29 mouse cellular contexts compared by ENCODE assay signal in the genomic region with DNA sequence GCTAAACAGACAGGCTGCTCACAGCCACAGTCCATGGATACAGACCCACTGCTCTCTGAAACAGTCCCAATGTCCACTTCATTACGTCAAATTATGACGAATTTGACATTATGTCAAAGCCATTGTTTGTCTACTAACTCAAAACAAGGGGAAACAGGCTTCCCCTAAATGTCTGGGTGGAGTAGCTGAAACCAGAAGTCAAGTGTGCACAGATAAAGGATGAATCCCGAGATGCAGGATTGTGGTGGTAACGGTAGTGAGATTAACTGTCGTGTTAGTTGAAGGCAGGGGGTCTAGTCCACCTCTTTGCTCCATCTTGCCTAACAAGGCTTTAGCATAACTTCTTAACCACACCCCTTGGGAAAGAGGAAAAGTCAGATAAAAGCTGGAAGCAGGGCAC. TPM values are rescaled to one million over a fixed set of nuclear protein-coding genes. Genes with fewer than 3 reads are reported as not detected.
DNase-seq lines count a peak whose midpoint lies in the region; ATAC-seq and TF ChIP-seq lines count a peak whose summit lies in the region.
"Had no signal": no experiment of that assay in that cellular context is flagged by ENCODE, and none has a peak within 500 bp of the region (broad histone marks: within the 10 kb centered on the region; RNA-seq: fewer than 3 reads in every experiment).

No protein-coding gene starts in this region.

- H3K4me1 ChIP-seq in forebrain, embryonic 11.5 days (replicated peaks; ENCODE audit: control insufficient read depth, insufficient read depth, low read length), result no peaks in the 10 kb centered on the region
- H3K4me1 ChIP-seq in forebrain, postnatal 0 days (ENCODE audit: insufficient read depth), result no peaks in the 10 kb centered on the region
- peaks cover 21% of the 10 kb centered on the region for H3K4me1 ChIP-seq in liver, embryonic 13.5 days (replicated peaks)
- 0 out of 2 replicates have a peak, but pooled peaks cover 2% of the 10 kb centered on the region for H3K4me1 ChIP-seq in midbrain, embryonic 10.5 days
- no peaks in the 10 kb centered on the region for H3K4me1 ChIP-seq in midbrain, embryonic 14.5 days (ENCODE audit: control insufficient read depth, insufficient read depth, low read length)
- no peaks in the 10 kb centered on the region for H3K4me1 ChIP-seq in stomach, postnatal 0 days (replicated peaks; ENCODE audit: control insufficient read depth, insufficient read depth)
- H3K4me1 ChIP-seq: embryonic facial prominence, embryonic 12.5 days; embryonic facial prominence, embryonic 15.5 days; forebrain, embryonic 12.5 days; forebrain, embryonic 15.5 days; heart, embryonic 15.5 days; hindbrain, embryonic 13.5 days had no signal

- H3K27me3 ChIP-seq in forebrain, embryonic 11.5 days (ENCODE audit: control insufficient read depth, insufficient read depth, low read length), result no peaks in the 10 kb centered on the region
- H3K27me3 ChIP-seq in forebrain, postnatal 0 days (ENCODE audit: insufficient read depth, low read length), result no peaks in the 10 kb centered on the region
- peaks cover 39% of the 10 kb centered on the region for H3K27me3 ChIP-seq in liver, embryonic 13.5 days
- peaks cover 32% of the 10 kb centered on the region for H3K27me3 ChIP-seq in midbrain, embryonic 10.5 days (ENCODE audit: low read depth, poor library complexity, severe bottlenecking)
- no peaks in the 10 kb centered on the region for H3K27me3 ChIP-seq in midbrain, embryonic 14.5 days (ENCODE audit: control insufficient read depth, insufficient read depth, low read length)
- H3K27me3 ChIP-seq in stomach, postnatal 0 days (ENCODE audit: control insufficient read depth, insufficient read depth, low read length), result no peaks in the 10 kb centered on the region

- no peak for TF ChIP-seq EP300 in stomach, postnatal 0 days (optimal IDR thresholded peaks at IDR 0.05)

- no peak overlapping the region for H3K27ac ChIP-seq in forebrain, embryonic 11.5 days (ENCODE audit: low read depth, low read length)
- no peak overlapping the region for H3K27ac ChIP-seq in forebrain, postnatal 0 days (ENCODE audit: low read depth, low read length)
- 0 out of 2 replicates have a peak overlapping the region, but pooled peaks have one; percentile 6 for H3K27ac ChIP-seq in liver, embryonic 13.5 days
- peak overlapping the region; percentile 34; the same call in 1 of the 2 replicates for H3K27ac ChIP-seq in midbrain, embryonic 10.5 days (replicated peaks)
- H3K27ac ChIP-seq in midbrain, embryonic 14.5 days (replicated peaks; ENCODE audit: low read depth, low read length), result no peak overlapping the region
- H3K27ac ChIP-seq in stomach, postnatal 0 days (replicated peaks), result 0 out of 2 replicates have a peak overlapping the region, but pooled peaks have one; percentile 4
- H3K27ac ChIP-seq: embryonic facial prominence, embryonic 12.5 days; embryonic facial prominence, embryonic 15.5 days; forebrain, embryonic 12.5 days; forebrain, embryonic 15.5 days; heart, embryonic 15.5 days; hindbrain, embryonic 10.5 days; hindbrain, embryonic 13.5 days had no signal

- no peaks in the 10 kb centered on the region for H3K36me3 ChIP-seq in forebrain, embryonic 11.5 days (ENCODE audit: control insufficient read depth, insufficient read depth, low read length)
- no peaks in the 10 kb centered on the region for H3K36me3 ChIP-seq in forebrain, postnatal 0 days (ENCODE audit: insufficient read depth)
- no peaks in the 10 kb centered on the region for H3K36me3 ChIP-seq in liver, embryonic 13.5 days
- H3K36me3 ChIP-seq in midbrain, embryonic 10.5 days, result no peaks in the 10 kb centered on the region
- H3K36me3 ChIP-seq in midbrain, embryonic 14.5 days (ENCODE audit: control insufficient read depth, insufficient read depth, low read length), result no peaks in the 10 kb centered on the region
- no peaks in the 10 kb centered on the region for H3K36me3 ChIP-seq in stomach, postnatal 0 days (ENCODE audit: control insufficient read depth, insufficient read depth, low read length)
- H3K36me3 ChIP-seq: embryonic facial prominence, embryonic 12.5 days; embryonic facial prominence, embryonic 15.5 days; forebrain, embryonic 12.5 days; forebrain, embryonic 15.5 days; G1E; heart, embryonic 12.5 days; heart, embryonic 15.5 days; hindbrain, embryonic 10.5 days; hindbrain, embryonic 13.5 days had no signal

- no peak overlapping the region for H3K4me2 ChIP-seq in forebrain, embryonic 11.5 days (ENCODE audit: low read depth, low read length, severe bottlenecking)
- no peak overlapping the region for H3K4me2 ChIP-seq in forebrain, postnatal 0 days (ENCODE audit: low read depth)
- H3K4me2 ChIP-seq in liver, embryonic 13.5 days, result 0 out of 2 replicates have a peak overlapping the region, but pooled peaks have one; percentile 35
- no peak overlapping the region for H3K4me2 ChIP-seq in midbrain, embryonic 14.5 days (ENCODE audit: low read length)
- H3K4me2 ChIP-seq in stomach, postnatal 0 days (replicated peaks; ENCODE audit: low read depth), result no peak overlapping the region
- H3K4me2 ChIP-seq: forebrain, embryonic 15.5 days; hindbrain, embryonic 13.5 days had no signal

- TF ChIP-seq CTCF in forebrain, postnatal 0 days (IDR thresholded peaks at IDR 0.05; ENCODE audit: low read depth), result no peak
- TF ChIP-seq CTCF in stomach, postnatal 0 days (IDR thresholded peaks at IDR 0.05; ENCODE audit: low read depth), result no peak

- peak; percentile 19 for DNase-seq in forebrain, embryonic 11.5 days (ENCODE audit: low spot score)
- no peak for DNase-seq in forebrain, postnatal 0 days
- no peak for DNase-seq in liver, embryonic 13.5 days
- DNase-seq in liver, result no peak
- DNase-seq in midbrain, embryonic 10.5 days (ENCODE audit: low spot score), result no peak
- no peak for DNase-seq in midbrain, embryonic 14.5 days
- DNase-seq in stomach, postnatal 0 days (ENCODE audit: low spot score), result no peak
- no peak for DNase-seq in kidney, postnatal 36 days

- 85% methylated on average over 5 of the region's 5 CpGs for WGBS in forebrain, embryonic 11.5 days
- 90% methylated on average over 5 of the region's 5 CpGs for WGBS in forebrain, postnatal 0 days
- 32% methylated on average over 5 of the region's 5 CpGs for WGBS in liver, embryonic 13.5 days (ENCODE audit: insufficient replicate concordance)
- 91% methylated on average over 5 of the region's 5 CpGs for WGBS in midbrain, embryonic 10.5 days
- 88% methylated on average over 5 of the region's 5 CpGs for WGBS in midbrain, embryonic 14.5 days
- 69% methylated on average over 5 of the region's 5 CpGs for WGBS in stomach, postnatal 0 days

- H3K9me3 ChIP-seq in forebrain, embryonic 11.5 days (ENCODE audit: control insufficient read depth, low read length), result no peaks in the 10 kb centered on the region
- no peaks in the 10 kb centered on the region for H3K9me3 ChIP-seq in forebrain, postnatal 0 days (ENCODE audit: low read length)
- H3K9me3 ChIP-seq in liver, embryonic 13.5 days (replicated peaks), result no peaks in the 10 kb centered on the region
- H3K9me3 ChIP-seq in midbrain, embryonic 10.5 days (replicated peaks), result no peaks in the 10 kb centered on the region
- H3K9me3 ChIP-seq in midbrain, embryonic 14.5 days (ENCODE audit: control insufficient read depth, low read length), result no peaks in the 10 kb centered on the region
- H3K9me3 ChIP-seq in stomach, postnatal 0 days (ENCODE audit: control insufficient read depth, low read length), result no peaks in the 10 kb centered on the region
- H3K9me3 ChIP-seq: embryonic facial prominence, embryonic 12.5 days; embryonic facial prominence, embryonic 15.5 days; forebrain, embryonic 12.5 days; forebrain, embryonic 15.5 days; G1E; heart, embryonic 12.5 days; heart, embryonic 15.5 days; hindbrain, embryonic 10.5 days; hindbrain, embryonic 13.5 days had no signal

- H3K9ac ChIP-seq in forebrain, embryonic 11.5 days (ENCODE audit: low read length), result no peak overlapping the region
- no peak overlapping the region for H3K9ac ChIP-seq in forebrain, postnatal 0 days
- H3K9ac ChIP-seq in liver, embryonic 13.5 days, result peak overlapping the region; percentile 23; the same call in 1 of the 2 replicates
- no peak overlapping the region for H3K9ac ChIP-seq in midbrain, embryonic 14.5 days (replicated peaks; ENCODE audit: low read length)
- H3K9ac ChIP-seq in stomach, postnatal 0 days (ENCODE audit: low read length), result no peak overlapping the region
- H3K9ac ChIP-seq: embryonic facial prominence, embryonic 12.5 days; embryonic facial prominence, embryonic 15.5 days; forebrain, embryonic 12.5 days; forebrain, embryonic 15.5 days; heart, embryonic 12.5 days; heart, embryonic 15.5 days; hindbrain, embryonic 13.5 days had no signal

- ATAC-seq in forebrain, embryonic 11.5 days (replicated peaks; ENCODE audit: low FRiP score), result no peak
- no peak for ATAC-seq in forebrain, postnatal 0 days
- ATAC-seq in liver, embryonic 13.5 days (ENCODE audit: low read depth), result no peak
- no peak for ATAC-seq in midbrain, embryonic 14.5 days (ENCODE audit: low FRiP score, low TSS enrichment)
- ATAC-seq in stomach, postnatal 0 days (ENCODE audit: low FRiP score, low TSS enrichment), result no peak
- ATAC-seq: forebrain, embryonic 15.5 days had no signal

- no peak overlapping the region for H3K4me3 ChIP-seq in forebrain, embryonic 11.5 days (ENCODE audit: low read depth, low read length)
- no peak overlapping the region for H3K4me3 ChIP-seq in forebrain, postnatal 0 days (ENCODE audit: low read depth, low read length)
- no peak overlapping the region for H3K4me3 ChIP-seq in liver, embryonic 13.5 days (replicated peaks)
- H3K4me3 ChIP-seq in midbrain, embryonic 10.5 days, result no peak overlapping the region
- no peak overlapping the region for H3K4me3 ChIP-seq in midbrain, embryonic 14.5 days (replicated peaks; ENCODE audit: low read depth, low read length)
- H3K4me3 ChIP-seq in stomach, postnatal 0 days (ENCODE audit: low read depth, low read length), result no peak overlapping the region
- H3K4me3 ChIP-seq: embryonic facial prominence, embryonic 12.5 days; embryonic facial prominence, embryonic 15.5 days; forebrain, embryonic 12.5 days; forebrain, embryonic 15.5 days; heart, embryonic 12.5 days; heart, embryonic 15.5 days; hindbrain, embryonic 10.5 days; hindbrain, embryonic 13.5 days had no signal

RNA-seq across cellular contexts. Expression of gene Gsdma, which starts 8.3 kb away (rescaled TPM):
- polyA plus RNA-seq in forebrain, embryonic 11.5 days (2014; fragmentation: Nextera tagmentation; extraction: Ambion mirVana), result not detected in 2 replicates
- total RNA-seq in forebrain, postnatal 0 days (2014; rRNA removed), result not detected in 2 replicates
- 0.15 TPM in 1 of 2 replicates, not detected in the other for polyA plus RNA-seq in forebrain, postnatal 0 days (2015; fragmentation: Nextera tagmentation; extraction: Ambion mirVana)
- polyA plus RNA-seq in liver, embryonic 13.5 days (2015; fragmentation: Nextera tagmentation; extraction: Ambion mirVana), result not detected in 2 replicates
- not detected in 2 replicates for polyA plus RNA-seq in midbrain, embryonic 10.5 days (2016; fragmentation: Nextera tagmentation; extraction: Ambion mirVana)
- polyA plus RNA-seq in midbrain, embryonic 14.5 days (2014; fragmentation: Nextera tagmentation; extraction: Ambion mirVana), result not detected in 2 replicates
- 79.6 and 83.7 TPM in 2 replicates for polyA plus RNA-seq in stomach, postnatal 0 days (2015; fragmentation: Nextera tagmentation; extraction: Ambion mirVana)
- total RNA-seq: adrenal gland, adult 2 months; adrenal gland, postnatal 4 days; G1E; heart, postnatal 10 days; heart, postnatal 36 days had no signal
- polyA plus RNA-seq: adrenal gland, adult 2 months; forebrain, embryonic 12.5 days; forebrain, embryonic 15.5 days; heart, embryonic 12.5 days; heart, embryonic 15.5 days had no signal

RNA-seq across cellular contexts. Expression of gene Psmd3, which starts 9.9 kb away (rescaled TPM):
- polyA plus RNA-seq in forebrain, embryonic 11.5 days (2014; fragmentation: Nextera tagmentation; extraction: Ambion mirVana), result 208 and 220 TPM in 2 replicates
- total RNA-seq in forebrain, postnatal 0 days (2014; rRNA removed), result 83.8 and 113 TPM in 2 replicates
- 183 and 202 TPM in 2 replicates for polyA plus RNA-seq in forebrain, postnatal 0 days (2015; fragmentation: Nextera tagmentation; extraction: Ambion mirVana)
- polyA plus RNA-seq in liver, embryonic 13.5 days (2015; fragmentation: Nextera tagmentation; extraction: Ambion mirVana), result 143 and 151 TPM in 2 replicates
- polyA plus RNA-seq in midbrain, embryonic 10.5 days (2016; fragmentation: Nextera tagmentation; extraction: Ambion mirVana), result 246 and 258 TPM in 2 replicates
- 135 and 164 TPM in 2 replicates for polyA plus RNA-seq in midbrain, embryonic 14.5 days (2014; fragmentation: Nextera tagmentation; extraction: Ambion mirVana)
- polyA plus RNA-seq in stomach, postnatal 0 days (2015; fragmentation: Nextera tagmentation; extraction: Ambion mirVana), result 120 and 122 TPM in 2 replicates

RNA-seq across cellular contexts. Expression of gene Gsdma2, which starts 25.9 kb away (rescaled TPM):
- not detected in 2 replicates for polyA plus RNA-seq in forebrain, embryonic 11.5 days (2014; fragmentation: Nextera tagmentation; extraction: Ambion mirVana)
- total RNA-seq in forebrain, postnatal 0 days (2014; rRNA removed), result not detected in 2 replicates
- polyA plus RNA-seq in forebrain, postnatal 0 days (2015; fragmentation: Nextera tagmentation; extraction: Ambion mirVana), result 0.11 TPM in 1 of 2 replicates, not detected in the other
- not detected in 2 replicates for polyA plus RNA-seq in liver, embryonic 13.5 days (2015; fragmentation: Nextera tagmentation; extraction: Ambion mirVana)
- polyA plus RNA-seq in midbrain, embryonic 10.5 days (2016; fragmentation: Nextera tagmentation; extraction: Ambion mirVana), result not detected in 2 replicates
- not detected in 2 replicates for polyA plus RNA-seq in midbrain, embryonic 14.5 days (2014; fragmentation: Nextera tagmentation; extraction: Ambion mirVana)
- 81.0 and 91.9 TPM in 2 replicates for polyA plus RNA-seq in stomach, postnatal 0 days (2015; fragmentation: Nextera tagmentation; extraction: Ambion mirVana)
- total RNA-seq: common myeloid progenitor, adult 5-6 weeks; gastrocnemius, postnatal 14 days; heart, adult 18-20 months; heart, postnatal 36 days had no signal
- polyA plus RNA-seq: cerebellum, adult 2 months; embryonic facial prominence, embryonic 12.5 days; embryonic facial prominence, embryonic 15.5 days; forebrain, embryonic 12.5 days; forebrain, embryonic 15.5 days; G1E; gonadal fat pad, adult 2 months; heart, embryonic 12.5 days; heart, embryonic 15.5 days; hindbrain, embryonic 10.5 days; hindbrain, embryonic 16.5 days had no signal

RNA-seq across cellular contexts. Expression of gene Csf3, which starts 28.6 kb away (rescaled TPM):
- not detected in 2 replicates for polyA plus RNA-seq in forebrain, embryonic 11.5 days (2014; fragmentation: Nextera tagmentation; extraction: Ambion mirVana)
- not detected in 2 replicates for total RNA-seq in forebrain, postnatal 0 days (2014; rRNA removed)
- not detected in 2 replicates for polyA plus RNA-seq in forebrain, postnatal 0 days (2015; fragmentation: Nextera tagmentation; extraction: Ambion mirVana)
- not detected in 2 replicates for polyA plus RNA-seq in liver, embryonic 13.5 days (2015; fragmentation: Nextera tagmentation; extraction: Ambion mirVana)
- polyA plus RNA-seq in midbrain, embryonic 10.5 days (2016; fragmentation: Nextera tagmentation; extraction: Ambion mirVana), result not detected in 2 replicates
- polyA plus RNA-seq in midbrain, embryonic 14.5 days (2014; fragmentation: Nextera tagmentation; extraction: Ambion mirVana), result not detected in 2 replicates
- polyA plus RNA-seq in stomach, postnatal 0 days (2015; fragmentation: Nextera tagmentation; extraction: Ambion mirVana), result 0.08 and 0.11 TPM in 2 replicates
- total RNA-seq: adrenal gland, adult 2 months; adrenal gland, postnatal 14 days; adrenal gland, postnatal 4 days; common myeloid progenitor, adult 5-6 weeks; gastrocnemius, adult 18-20 months; gastrocnemius, postnatal 14 days; heart, adult 18-20 months; heart, postnatal 10 days; heart, postnatal 36 days had no signal
- polyA plus RNA-seq: adrenal gland, adult 2 months; cerebellum, adult 2 months; embryonic facial prominence, embryonic 12.5 days; forebrain, embryonic 12.5 days; forebrain, embryonic 15.5 days; G1E; heart, embryonic 12.5 days; heart, embryonic 15.5 days; hindbrain, embryonic 10.5 days; hindbrain, embryonic 13.5 days; hindbrain, embryonic 16.5 days had no signal

RNA-seq across cellular contexts. Expression of gene Gsdma3, which starts 46.3 kb away (rescaled TPM):
- polyA plus RNA-seq in forebrain, embryonic 11.5 days (2014; fragmentation: Nextera tagmentation; extraction: Ambion mirVana), result not detected in 2 replicates
- total RNA-seq in forebrain, postnatal 0 days (2014; rRNA removed), result not detected in 2 replicates
- polyA plus RNA-seq in forebrain, postnatal 0 days (2015; fragmentation: Nextera tagmentation; extraction: Ambion mirVana), result not detected in 2 replicates
- not detected in 2 replicates for polyA plus RNA-seq in liver, embryonic 13.5 days (2015; fragmentation: Nextera tagmentation; extraction: Ambion mirVana)
- polyA plus RNA-seq in midbrain, embryonic 10.5 days (2016; fragmentation: Nextera tagmentation; extraction: Ambion mirVana), result not detected in 2 replicates
- not detected in 2 replicates for polyA plus RNA-seq in midbrain, embryonic 14.5 days (2014; fragmentation: Nextera tagmentation; extraction: Ambion mirVana)
- polyA plus RNA-seq in stomach, postnatal 0 days (2015; fragmentation: Nextera tagmentation; extraction: Ambion mirVana), result not detected in 2 replicates
- total RNA-seq: common myeloid progenitor, adult 5-6 weeks; G1E had no signal
- polyA plus RNA-seq: adrenal gland, adult 2 months; cerebellum, adult 2 months; embryonic facial prominence, embryonic 12.5 days; embryonic facial prominence, embryonic 15.5 days; forebrain, embryonic 12.5 days; forebrain, embryonic 15.5 days; G1E; gonadal fat pad, adult 2 months; heart, embryonic 12.5 days; heart, embryonic 15.5 days; hindbrain, embryonic 10.5 days; hindbrain, embryonic 13.5 days; hindbrain, embryonic 16.5 days had no signal

Comparison
In these comparisons a context has a peak if more than half of its experiments do, and no peak if none do; other contexts are left out.
1. H3K27ac ChIP-seq: peak in liver, embryonic 13.5 days (single experiment), midbrain, embryonic 10.5 days (single experiment) and stomach, postnatal 0 days (single experiment); none in forebrain, embryonic 11.5 days (single experiment), forebrain, postnatal 0 days (single experiment) and midbrain, embryonic 14.5 days (single experiment).
2. RNA of gene Gsdma, which starts 8.3 kb away (polyA plus RNA-seq): 79.6 to 83.7 TPM in stomach, postnatal 0 days; 0.15 TPM in forebrain, postnatal 0 days, not detected in forebrain, embryonic 11.5 days, not detected in liver, embryonic 13.5 days, not detected in midbrain, embryonic 10.5 days and not detected in midbrain, embryonic 14.5 days; every median in the first group is over 10 times any median in the second.
3. RNA of gene Gsdma2, which starts 25.9 kb away (polyA plus RNA-seq): 81.0 to 91.9 TPM in stomach, postnatal 0 days; 0.11 TPM in forebrain, postnatal 0 days, not detected in midbrain, embryonic 10.5 days, not detected in midbrain, embryonic 14.5 days, not detected in forebrain, embryonic 11.5 days and not detected in liver, embryonic 13.5 days; every median in the first group is over 10 times any median in the second.